Mouse (Mus musculus) kidney, postnatal 10 days (tissue): ENCODE results near the gene Olfr718-ps1.
"Not testable (repeated sequence)": the region's sequence is repeated elsewhere in the genome, so short reads cannot be mapped to it uniquely, and the experiment has no call there.

Experiments used
- DNase-seq: peaks from one replicate; pipeline ENCODE4 v3.0.0; 2021; ENCODE audit warnings: mixed read lengths

Gene Olfr718-ps1

GRCm38 (mm10) chr5:143147481-143147880 lies at the start of gene Olfr718-ps1:
Olfr718-ps1 (minus strand) TSS chr5:143147581.
- no peak for DNase-seq

- DNase-seq, result no peak
These were observed 49.1 kb upstream of the Olfr718-ps1 start for GRCm38 (mm10) chr5:143196506-143196905.

GRCm38 (mm10) chr5:143195166-143195565 lies 47.8 kb upstream of the Olfr718-ps1 start:
- no peak for DNase-seq

GRCm38 (mm10) chr5:143194747-143195146 lies 47.4 kb upstream of the Olfr718-ps1 start:
- not testable (repeated sequence) for DNase-seq

- DNase-seq, result no peak
These were observed 45.4 kb upstream of the Olfr718-ps1 start for GRCm38 (mm10) chr5:143192806-143193205.

- DNase-seq, result not testable (repeated sequence)
These were observed 40.6 kb upstream of the Olfr718-ps1 start for GRCm38 (mm10) chr5:143188014-143188413.

GRCm38 (mm10) chr5:143180255-143181076 lies 33.1 kb upstream of the Olfr718-ps1 start, which contains the start of the genes Rbak and Spdye4b:
Rbak (minus strand) TSS chr5:143180775.
Spdye4b (plus strand) TSS chr5:143181017.
- peak; percentile 95 for DNase-seq

GRCm38 (mm10) chr5:143179179-143179578 lies 31.8 kb upstream of the Olfr718-ps1 start:
- DNase-seq, result peak; percentile 16

- DNase-seq, result no peak
These were observed 30.3 kb upstream of the Olfr718-ps1 start for GRCm38 (mm10) chr5:143177541-143178200.

GRCm38 (mm10) chr5:143175970-143176369 lies 28.6 kb upstream of the Olfr718-ps1 start:
- no peak for DNase-seq

- DNase-seq, result peak; percentile 58
These were observed 18.2 kb upstream of the Olfr718-ps1 start for GRCm38 (mm10) chr5:143165508-143166070.

GRCm38 (mm10) chr5:143155534-143155933 lies 8.2 kb upstream of the Olfr718-ps1 start:
- no peak for DNase-seq

- DNase-seq, result peak; percentile 10
These were observed 6.4 kb upstream of the Olfr718-ps1 start for GRCm38 (mm10) chr5:143153756-143154155.

GRCm38 (mm10) chr5:143150044-143150443 lies 2.7 kb upstream of the Olfr718-ps1 start:
- DNase-seq, result no peak

GRCm38 (mm10) chr5:143149536-143149935 lies 2.2 kb upstream of the Olfr718-ps1 start:
- no peak for DNase-seq

GRCm38 (mm10) chr5:143148661-143149060 lies 1.3 kb upstream of the Olfr718-ps1 start:
- DNase-seq, result no peak

- no peak for DNase-seq
These were observed 9.8 kb downstream of the Olfr718-ps1 start for GRCm38 (mm10) chr5:143137580-143137979.

- DNase-seq, result no peak
These were observed 12.3 kb downstream of the Olfr718-ps1 start for GRCm38 (mm10) chr5:143135042-143135441.

GRCm38 (mm10) chr5:143134216-143135010 lies 13.0 kb downstream of the Olfr718-ps1 start:
- DNase-seq, result not testable (repeated sequence)

GRCm38 (mm10) chr5:143132935-143133514 lies 14.4 kb downstream of the Olfr718-ps1 start:
- DNase-seq, result no peak

- DNase-seq, result no peak
These were observed 17.0 kb downstream of the Olfr718-ps1 start for GRCm38 (mm10) chr5:143130342-143130741.

GRCm38 (mm10) chr5:143129101-143129500 lies 18.3 kb downstream of the Olfr718-ps1 start:
- no peak for DNase-seq
